Mouse (Mus musculus): ENCODE measurements around the gene Grip1.

DNA sequence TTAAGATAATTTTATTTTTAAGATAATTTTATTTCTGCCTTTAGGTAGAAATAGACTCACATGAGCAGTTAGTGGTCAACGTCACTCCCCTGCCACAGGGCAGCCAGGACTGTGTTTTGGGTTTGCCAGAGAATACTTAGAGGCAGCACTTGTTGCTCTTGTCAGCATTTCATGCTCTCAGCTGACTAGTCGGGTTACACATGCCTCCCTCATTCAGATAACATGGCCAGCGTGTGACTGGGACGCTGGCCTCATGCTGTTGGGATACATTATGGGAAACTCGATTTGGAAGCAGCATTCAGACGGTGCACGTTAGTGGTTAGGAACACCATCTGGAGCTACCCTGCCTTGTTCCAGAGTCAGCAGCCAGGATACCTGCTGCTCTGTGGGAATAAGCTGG lies 453.2 kb downstream of the Grip1 start:
- TF ChIP-seq CTCF (IDR thresholded peaks at IDR 0.05; ENCODE audit: borderline replicate concordance, insufficient read depth, low read depth, low read length) (no peak), POLR2A (IDR thresholded peaks at IDR 0.05; ENCODE audit: borderline replicate concordance, insufficient read depth, low read length) (no peak)
